Mouse (Mus musculus) bone marrow, adult 2 months (tissue): ENCODE results near the gene Selenoo.

ENCODE experiments used
- CTCF ChIP-seq: fragments of 200-500 bp; IDR thresholded peaks from 2 replicates; pipeline ENCODE4 v1.5.1; 2011; ENCODE audit warnings: low read length, control low read depth; ENCODE audit not compliant: control insufficient read depth, insufficient read depth
- POLR2A ChIP-seq: fragments of 200-500 bp; IDR thresholded peaks from 2 replicates; pipeline ENCODE4 v1.6.1; 2011; ENCODE audit warnings: low read depth, mild to moderate bottlenecking, control low read depth, low read length, borderline replicate concordance; ENCODE audit not compliant: control insufficient read depth

DNA sequence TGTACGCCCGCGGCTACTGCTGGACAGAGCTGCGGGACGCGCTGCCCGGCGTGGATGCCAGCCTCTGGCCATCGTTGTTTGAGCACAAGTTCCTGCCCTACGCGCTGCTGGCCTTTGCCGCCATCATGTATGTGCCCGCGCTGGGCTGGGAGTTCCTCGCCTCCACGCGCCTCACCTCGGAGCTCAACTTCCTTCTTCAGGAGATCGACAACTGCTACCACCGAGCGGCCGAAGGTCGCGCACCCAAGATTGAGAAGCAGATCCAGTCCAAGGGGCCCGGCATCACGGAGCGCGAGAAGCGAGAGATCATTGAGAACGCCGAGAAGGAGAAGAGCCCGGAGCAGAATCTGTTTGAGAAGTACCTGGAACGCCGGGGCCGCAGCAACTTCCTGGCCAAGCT is 21.3 kb upstream of the Selenoo start:
- TF ChIP-seq POLR2A: no peak
- no peak for TF ChIP-seq CTCF
